Mouse (Mus musculus): ENCODE data around the gene Triml1. TPM values are rescaled to one million over a fixed set of nuclear protein-coding genes. Genes with fewer than 3 reads are reported as not detected.

Gene Triml1
- not detected in 4 replicates for total RNA-seq (2023)

DNA sequence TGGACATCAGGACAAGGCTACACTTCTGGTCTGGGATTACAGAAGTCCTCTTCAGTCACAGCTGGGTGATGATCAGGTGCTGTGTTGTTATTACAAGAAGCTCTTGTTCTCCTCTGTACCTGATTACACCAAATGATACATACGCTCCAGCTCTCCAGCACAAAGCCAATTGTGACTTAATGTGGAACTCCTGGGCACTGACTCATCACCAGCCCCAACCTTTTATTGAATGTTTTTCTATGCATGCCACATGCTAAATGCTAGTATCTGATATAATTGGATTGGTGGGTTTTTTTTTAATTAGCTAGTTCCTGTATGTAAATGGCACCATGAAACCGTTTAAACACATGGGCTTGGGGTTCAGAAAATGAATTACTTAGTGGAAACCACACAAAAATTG lies at the start of gene Triml1:
Triml1 (minus strand) TSS at position 101 of the 400 bp plus-strand sequence.

DNA sequence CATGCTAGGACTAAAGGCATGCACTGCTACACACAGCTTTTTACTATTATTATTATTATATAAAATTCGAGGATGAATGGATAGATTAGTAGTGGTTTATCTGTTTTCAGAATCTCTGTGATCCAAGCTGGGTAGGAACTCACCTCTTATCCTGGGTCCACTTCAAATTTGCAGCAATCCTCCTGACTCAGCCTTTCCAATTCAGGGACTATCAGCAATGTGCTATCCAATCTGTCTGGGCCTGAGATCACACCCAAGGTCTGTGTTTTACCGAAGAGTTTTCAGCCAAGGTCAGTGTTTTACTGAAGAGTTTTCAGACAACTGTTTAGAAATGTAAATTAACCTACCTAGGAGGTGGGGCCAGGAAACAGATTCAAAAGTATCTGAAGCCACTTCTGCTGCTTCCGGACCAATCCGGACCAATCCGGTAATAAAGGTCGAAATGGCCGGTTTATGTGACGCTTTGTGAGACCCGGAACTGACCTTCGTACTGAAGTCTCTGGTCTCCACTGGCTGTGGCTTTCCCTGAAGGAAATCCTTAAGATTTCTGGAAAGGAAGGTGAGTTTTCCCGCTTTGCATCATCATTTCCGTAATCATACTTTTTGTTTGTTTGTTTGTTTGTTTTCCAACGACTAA lies 38.9 kb upstream of the Triml1 start, which contains the start of gene Triml2:
Triml2 (plus strand) TSS at position 488 of the 637 bp plus-strand sequence.

Other genes starting within 250 kb of the Triml1 start
- gene Triml2, start 39.1 kb upstream of the Triml1 start, total RNA-seq (2023), result not detected in 4 replicates
- gene Zfp42, start 165.5 kb upstream of the Triml1 start, total RNA-seq (2023), result not detected in 4 replicates

Data from B cell, adult 62 days (primary cell).